Mouse (Mus musculus) regulatory T cell (primary cell): ENCODE measurements around the gene Zfp981.
"Not testable (repeated sequence)": the region's sequence is repeated elsewhere in the genome, so short reads cannot be mapped to it uniquely, and the experiment has no call there.

Experiments used
- in situ Hi-C: fragments of 300-600 bp; cut with MboI, MseI; formaldehyde crosslinking; loops from one replicate; pipeline ENCODE4 v1.15.1; 2025; ENCODE audit warnings: high pct_unique_total_duplicates

Gene Zfp981

GRCm38 (mm10) chr4:146484676-146485075, 17.2 kb upstream of the Zfp981 start:
- in situ Hi-C loops = loop anchor here (5.0 to 25.0 kb wide), 8 partner anchors 222 to 1248 kb away; partner anchors contain the start of gene Zfp978

GRCm38 (mm10) chr4:146485183-146485939, 16.5 kb upstream of the Zfp981 start:
- in situ Hi-C loops = loop anchor here (25.0 kb wide), 2 partner anchors 223 to 877 kb away; partner anchors contain the start of gene Zfp978

GRCm38 (mm10) chr4:146486753-146487152, 15.1 kb upstream of the Zfp981 start:
- in situ Hi-C loops = loop anchor here (25.0 kb wide), 2 partner anchors 224 to 876 kb away; partner anchors contain the start of gene Zfp978

GRCm38 (mm10) chr4:146489196-146489595, 12.6 kb upstream of the Zfp981 start:
- in situ Hi-C loops = loop anchor here (25.0 kb wide), 2 partner anchors 227 to 873 kb away; partner anchors contain the start of gene Zfp978

GRCm38 (mm10) chr4:146491993-146492392, 9.8 kb upstream of the Zfp981 start:
- in situ Hi-C loops = loop anchor here (25.0 kb wide), 2 partner anchors 230 to 870 kb away; partner anchors contain the start of gene Zfp978

- in situ Hi-C loops = loop anchor here (25.0 kb wide), 2 partner anchors 230 to 870 kb away; partner anchors contain the start of gene Zfp978
These were observed 9.4 kb upstream of the Zfp981 start for GRCm38 (mm10) chr4:146492439-146492838.

GRCm38 (mm10) chr4:146492851-146493250, 9.0 kb upstream of the Zfp981 start:
- in situ Hi-C loops = loop anchor here (25.0 kb wide), 2 partner anchors 231 to 869 kb away; partner anchors contain the start of gene Zfp978

- in situ Hi-C loops = loop anchor here (25.0 kb wide), 2 partner anchors 231 to 869 kb away; partner anchors contain the start of gene Zfp978
These were observed 8.4 kb upstream of the Zfp981 start for GRCm38 (mm10) chr4:146493319-146493907.

GRCm38 (mm10) chr4:146494980-146495379, 6.8 kb upstream of the Zfp981 start:
- in situ Hi-C loops = loop anchor here (5.0 to 25.0 kb wide), 6 partner anchors 233 to 867 kb away; partner anchors contain the start of gene Zfp978

GRCm38 (mm10) chr4:146497695-146498275, 4.0 kb upstream of the Zfp981 start:
- in situ Hi-C loops = loop anchor here (5.0 to 25.0 kb wide), 6 partner anchors 235 to 865 kb away; partner anchors contain the start of gene Zfp978

GRCm38 (mm10) chr4:146509029-146509428, 7.2 kb downstream of the Zfp981 start:
- in situ Hi-C loops = not testable (repeated sequence)

- in situ Hi-C loops = loop anchor here (10.0 kb wide), 1 partner anchor 723 kb away; no protein-coding TSS in a partner anchor
These were observed 10.0 kb downstream of the Zfp981 start for GRCm38 (mm10) chr4:146511871-146512270.

GRCm38 (mm10) chr4:146516474-146516873, 14.6 kb downstream of the Zfp981 start:
- in situ Hi-C loops = loop anchor here (10.0 kb wide), 1 partner anchor 718 kb away; no protein-coding TSS in a partner anchor

- in situ Hi-C loops = loop anchor here (10.0 kb wide), 1 partner anchor 718 kb away; no protein-coding TSS in a partner anchor
These were observed 15.3 kb downstream of the Zfp981 start for GRCm38 (mm10) chr4:146517150-146517549.

GRCm38 (mm10) chr4:146520723-146521122, 18.9 kb downstream of the Zfp981 start:
- in situ Hi-C loops = loop anchor here (10.0 kb wide), 1 partner anchor 124 kb away; no protein-coding TSS in a partner anchor

GRCm38 (mm10) chr4:146534574-146534973, 32.7 kb downstream of the Zfp981 start:
- in situ Hi-C loops = loop anchor here (10.0 kb wide), 1 partner anchor 250 kb away; no protein-coding TSS in a partner anchor

GRCm38 (mm10) chr4:146535883-146536282, 34.1 kb downstream of the Zfp981 start:
- in situ Hi-C loops = loop anchor here (10.0 kb wide), 1 partner anchor 251 kb away; no protein-coding TSS in a partner anchor

GRCm38 (mm10) chr4:146579905-146580873, 78.4 kb downstream of the Zfp981 start:
- in situ Hi-C loops = loop anchor here (5.0 to 10.0 kb wide), 3 partner anchors 335 to 1915 kb away; no protein-coding TSS in a partner anchor
